Comparison of ENCODE assay signal across 7 mouse cellular contexts in genomic region chr16:22857431-22858113, GRCm38 (mm10). TPM values are rescaled to one million over a fixed set of nuclear protein-coding genes. Genes with fewer than 3 reads are reported as not detected.
DNase-seq lines count a peak whose midpoint lies in the region; ATAC-seq lines count a peak whose summit lies in the region.

TSS of gene Tbccd1 (minus strand) at chr16:22857669.
TSS of gene Dnajb11 (plus strand) at chr16:22857845.

- peak; percentile 100 for ATAC-seq in embryonic facial prominence, embryonic 12.5 days (ENCODE audit: insufficient number of reproducible peaks, insufficient read depth, low FRiP score, low TSS enrichment)
- ATAC-seq in limb, embryonic 11.5 days (ENCODE audit: insufficient number of reproducible peaks, low FRiP score, low TSS enrichment, low read depth) = peak; percentile 100
- peak; percentile 99 for ATAC-seq in midbrain, embryonic 14.5 days (ENCODE audit: low FRiP score, low TSS enrichment)

- under 1% methylated on average over 62 of the region's 62 CpGs for WGBS in embryonic facial prominence, embryonic 12.5 days
- WGBS in limb, embryonic 11.5 days = under 1% methylated on average over 62 of the region's 62 CpGs
- WGBS in midbrain, embryonic 14.5 days = under 1% methylated on average over 62 of the region's 62 CpGs

- peaks cover 13% of the 10 kb centered on the region for H3K4me1 ChIP-seq in embryonic facial prominence, embryonic 12.5 days
- peaks cover 5% of the 10 kb centered on the region for H3K4me1 ChIP-seq in limb, embryonic 11.5 days (ENCODE audit: control insufficient read depth, insufficient read depth, low read length)
- H3K4me1 ChIP-seq in midbrain, embryonic 14.5 days (ENCODE audit: control insufficient read depth, insufficient read depth, low read length) = peaks cover 16% of the 10 kb centered on the region

- H3K27me3 ChIP-seq in embryonic facial prominence, embryonic 12.5 days = no peaks in the 10 kb centered on the region
- no peaks in the 10 kb centered on the region for H3K27me3 ChIP-seq in limb, embryonic 11.5 days (ENCODE audit: control insufficient read depth, insufficient read depth, low read length)
- no peaks in the 10 kb centered on the region for H3K27me3 ChIP-seq in midbrain, embryonic 14.5 days (ENCODE audit: control insufficient read depth, insufficient read depth, low read length)

- H3K4me2 ChIP-seq in embryonic facial prominence, embryonic 12.5 days (replicated peaks) = peak within 1 kb of the TSS; percentile 82
- H3K4me2 ChIP-seq in limb, embryonic 11.5 days (ENCODE audit: low read depth, severe bottlenecking) = peak within 1 kb of the TSS; percentile 78
- peak within 1 kb of the TSS; percentile 88 for H3K4me2 ChIP-seq in midbrain, embryonic 14.5 days (ENCODE audit: low read length)

- DNase-seq in adrenal gland, postnatal 25 days = peak; percentile 99
- DNase-seq in heart, adult 11 months = peak; percentile 100
- peak; percentile 99 for DNase-seq in kidney, adult 18-20 months
- peak; percentile 99 for DNase-seq in limb, embryonic 11.5 days (ENCODE audit: low spot score)
- peak; percentile 99 for DNase-seq in midbrain, embryonic 14.5 days
- DNase-seq in spleen, adult 18-20 months = peak; percentile 92 to 97

- H3K9me3 ChIP-seq in embryonic facial prominence, embryonic 12.5 days = no peaks in the 10 kb centered on the region
- H3K9me3 ChIP-seq in limb, embryonic 11.5 days (ENCODE audit: control insufficient read depth, low read length) = no peaks in the 10 kb centered on the region
- H3K9me3 ChIP-seq in midbrain, embryonic 14.5 days (ENCODE audit: control insufficient read depth, low read length) = no peaks in the 10 kb centered on the region

- peak within 1 kb of the TSS; percentile 82 for H3K9ac ChIP-seq in embryonic facial prominence, embryonic 12.5 days
- peak within 1 kb of the TSS; percentile 85 for H3K9ac ChIP-seq in limb, embryonic 11.5 days (ENCODE audit: low read length)
- peak within 1 kb of the TSS; percentile 75 for H3K9ac ChIP-seq in midbrain, embryonic 14.5 days (replicated peaks; ENCODE audit: low read length)

- peak within 1 kb of the TSS; percentile 58; the same call in 1 of the 2 replicates for H3K27ac ChIP-seq in embryonic facial prominence, embryonic 12.5 days
- 0 out of 2 replicates have a peak within 1 kb of the TSS, but pooled peaks have one; percentile 52 for H3K27ac ChIP-seq in limb, embryonic 11.5 days (replicated peaks; ENCODE audit: low read depth, low read length)
- H3K27ac ChIP-seq in midbrain, embryonic 14.5 days (replicated peaks; ENCODE audit: low read depth, low read length) = peak within 1 kb of the TSS; percentile 72

- H3K36me3 ChIP-seq in embryonic facial prominence, embryonic 12.5 days = peaks cover 4% of the 10 kb centered on the region; the same call in 1 of the 2 replicates
- H3K36me3 ChIP-seq in limb, embryonic 11.5 days (ENCODE audit: control insufficient read depth, insufficient read depth, low read length) = no peaks in the 10 kb centered on the region; the same call in 1 of the 2 replicates
- peaks cover 15% of the 10 kb centered on the region for H3K36me3 ChIP-seq in midbrain, embryonic 14.5 days (ENCODE audit: control insufficient read depth, insufficient read depth, low read length)

- peak within 1 kb of the TSS; percentile 99 for H3K4me3 ChIP-seq in embryonic facial prominence, embryonic 12.5 days
- H3K4me3 ChIP-seq in limb, embryonic 11.5 days (ENCODE audit: low read depth, low read length) = peak within 1 kb of the TSS; percentile 96
- peak within 1 kb of the TSS; percentile 84 for H3K4me3 ChIP-seq in midbrain, embryonic 14.5 days (replicated peaks; ENCODE audit: low read depth, low read length)

RNA-seq across cellular contexts. Expression of gene Tbccd1, which starts in this region (rescaled TPM):
- total RNA-seq in adrenal gland, postnatal 25 days (2021) = 16.4 and 23.6 TPM in 2 replicates
- polyA plus RNA-seq in embryonic facial prominence, embryonic 12.5 days (2016; fragmentation: Nextera tagmentation; extraction: Ambion mirVana) = 33.8 and 35.2 TPM in 2 replicates
- polyA plus RNA-seq in limb, embryonic 11.5 days (2014; fragmentation: Nextera tagmentation; extraction: Ambion mirVana) = 37.9 and 39.9 TPM in 2 replicates
- 19.4 and 25.5 TPM in 2 replicates for polyA plus RNA-seq in midbrain, embryonic 14.5 days (2014; fragmentation: Nextera tagmentation; extraction: Ambion mirVana)

RNA-seq across cellular contexts. Expression of gene Dnajb11, which starts in this region (rescaled TPM):
- 71.4 and 71.9 TPM in 2 replicates for total RNA-seq in adrenal gland, postnatal 25 days (2021)
- polyA plus RNA-seq in embryonic facial prominence, embryonic 12.5 days (2016; fragmentation: Nextera tagmentation; extraction: Ambion mirVana) = 97.9 and 102 TPM in 2 replicates
- polyA plus RNA-seq in limb, embryonic 11.5 days (2014; fragmentation: Nextera tagmentation; extraction: Ambion mirVana) = 106 and 112 TPM in 2 replicates
- polyA plus RNA-seq in midbrain, embryonic 14.5 days (2014; fragmentation: Nextera tagmentation; extraction: Ambion mirVana) = 73.0 and 89.5 TPM in 2 replicates

Comparison
In these comparisons a context has a peak if more than half of its experiments do, and no peak if none do; other contexts are left out.
1. Peak in every context shown above with its lines: DNase-seq, ATAC-seq, H3K4me3 ChIP-seq and H3K27ac ChIP-seq.